Mouse (Mus musculus) cerebral cortex, adult 2 months (tissue): Measurements from ENCODE around the gene Adprh.

ENCODE experiments used
- WGBS: fragments of 180-500 bp; shearing (Covaris S2); methylation state at CpG from one replicate; pipeline ENCODE4 v1.1.7; 2018; 5-methylcytosine and 5-hydroxymethylcytosine counted together

The Adprh gene

GRCm38 (mm10) chr16:38443721-38444464 lies 8.6 kb downstream of the Adprh start:
- WGBS, result 95% methylated on average over 7 of the region's 7 CpGs

- 79% methylated on average over 8 of the region's 8 CpGs for WGBS
Observed at GRCm38 (mm10) chr16:38442216-38442615, 10.3 kb downstream of the Adprh start.

GRCm38 (mm10) chr16:38441611-38442010 lies 10.9 kb downstream of the Adprh start:
- WGBS, result 70% methylated on average over 5 of the region's 5 CpGs

GRCm38 (mm10) chr16:38440403-38440802 lies 12.1 kb downstream of the Adprh start:
- 81% methylated on average over 6 of the region's 6 CpGs for WGBS

GRCm38 (mm10) chr16:38439190-38439589 lies 13.3 kb downstream of the Adprh start:
- 64% methylated on average over 1 of the region's 1 CpGs for WGBS

- 89% methylated on average over 4 of the region's 4 CpGs for WGBS
Observed at GRCm38 (mm10) chr16:38434295-38434795, 18.2 kb downstream of the Adprh start.

GRCm38 (mm10) chr16:38433514-38433913 lies 19.0 kb downstream of the Adprh start:
- WGBS, result 95% methylated on average over 8 of the region's 8 CpGs

- 81% methylated on average over 11 of the region's 11 CpGs for WGBS
Observed at GRCm38 (mm10) chr16:38432498-38433425, 19.7 kb downstream of the Adprh start, which contains the start of gene Pla1a. Gene Pla1a, minus strand, starts transcription at chr16:38433145.

GRCm38 (mm10) chr16:38431446-38432185 lies 20.9 kb downstream of the Adprh start:
- WGBS, result 46% methylated on average over 13 of the region's 13 CpGs

- 89% methylated on average over 1 of the region's 1 CpGs for WGBS
Observed at GRCm38 (mm10) chr16:38425799-38426198, 26.7 kb downstream of the Adprh start.

- 91% methylated on average over 2 of the region's 2 CpGs for WGBS
Observed at GRCm38 (mm10) chr16:38425374-38425773, 27.1 kb downstream of the Adprh start.

GRCm38 (mm10) chr16:38414953-38415352 lies 37.5 kb downstream of the Adprh start:
- WGBS, result 89% methylated on average over 7 of the region's 7 CpGs

- WGBS, result 96% methylated on average over 8 of the region's 8 CpGs
Observed at GRCm38 (mm10) chr16:38408416-38408815, 44.1 kb downstream of the Adprh start.

- 60% methylated on average over 5 of the region's 5 CpGs for WGBS
Observed at GRCm38 (mm10) chr16:38407584-38407983, 44.9 kb downstream of the Adprh start.

GRCm38 (mm10) chr16:38406708-38407107 lies 45.8 kb downstream of the Adprh start:
- WGBS, result 91% methylated on average over 6 of the region's 6 CpGs

- 91% methylated on average over 5 of the region's 5 CpGs for WGBS
Observed at GRCm38 (mm10) chr16:38406293-38406692, 46.2 kb downstream of the Adprh start.

GRCm38 (mm10) chr16:38403639-38404038 lies 48.9 kb downstream of the Adprh start:
- WGBS, result 89% methylated on average over 7 of the region's 7 CpGs

GRCm38 (mm10) chr16:38401468-38401867 lies 51.0 kb downstream of the Adprh start:
- 95% methylated on average over 6 of the region's 6 CpGs for WGBS

GRCm38 (mm10) chr16:38400311-38400960 lies 52.1 kb downstream of the Adprh start:
- WGBS, result 84% methylated on average over 9 of the region's 9 CpGs

- WGBS, result 14% methylated on average over 17 of the region's 17 CpGs
Observed at GRCm38 (mm10) chr16:38399531-38400231, 52.8 kb downstream of the Adprh start.
